Mouse (Mus musculus) fibroblast of lung, adult 2 months (primary cell): ENCODE data around the gene Coro2a.
"Not testable (repeated sequence)": the region's sequence is repeated elsewhere in the genome, so short reads cannot be mapped to it uniquely, and the experiment has no call there.

ENCODE experiments used
- DNase-seq: peaks from one replicate; pipeline ENCODE4 v3.0.0-alpha.2; 2011; ENCODE audit warnings: low read depth

Coro2a gene

DNA sequence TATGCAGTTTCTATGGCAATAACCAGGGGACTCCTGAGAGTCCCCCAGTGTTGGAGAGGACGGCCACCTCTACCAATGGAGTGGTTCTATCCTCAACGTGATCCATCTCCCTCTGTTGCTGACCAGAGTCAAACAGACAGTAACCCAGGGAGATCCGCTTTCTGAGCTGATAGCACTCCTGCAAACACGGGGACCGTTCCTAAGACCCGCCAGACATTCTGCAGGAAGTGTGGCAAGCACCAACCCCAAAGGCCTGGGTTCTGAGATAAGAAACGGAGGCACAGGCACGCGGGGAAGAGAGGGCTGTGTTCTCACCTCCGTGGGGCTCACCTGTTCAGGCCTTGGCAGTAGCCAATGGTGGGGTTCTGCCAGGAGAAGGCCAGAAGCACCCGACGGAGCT is 11.6 kb upstream of the Coro2a start:
- DNase-seq: no peak

DNA sequence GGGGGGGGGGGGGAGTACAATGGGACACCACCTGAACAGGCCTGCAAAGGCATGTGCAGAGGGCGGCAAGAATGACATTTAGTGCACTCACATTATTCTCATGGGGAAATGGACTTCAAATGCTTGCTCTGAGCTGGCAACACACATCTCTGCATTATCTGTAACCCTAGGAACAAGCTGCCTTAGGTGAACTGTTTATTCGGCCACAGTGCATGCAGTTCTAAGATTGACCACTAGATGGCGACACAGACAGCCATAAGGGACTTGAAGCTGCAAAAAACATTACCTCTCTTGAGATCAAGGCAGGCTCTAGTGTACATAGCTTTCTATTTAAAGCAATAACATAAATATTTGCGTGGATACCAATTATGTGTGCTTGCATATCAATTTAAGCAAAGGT is 9.2 kb upstream of the Coro2a start:
- DNase-seq: peak; percentile 69

DNA sequence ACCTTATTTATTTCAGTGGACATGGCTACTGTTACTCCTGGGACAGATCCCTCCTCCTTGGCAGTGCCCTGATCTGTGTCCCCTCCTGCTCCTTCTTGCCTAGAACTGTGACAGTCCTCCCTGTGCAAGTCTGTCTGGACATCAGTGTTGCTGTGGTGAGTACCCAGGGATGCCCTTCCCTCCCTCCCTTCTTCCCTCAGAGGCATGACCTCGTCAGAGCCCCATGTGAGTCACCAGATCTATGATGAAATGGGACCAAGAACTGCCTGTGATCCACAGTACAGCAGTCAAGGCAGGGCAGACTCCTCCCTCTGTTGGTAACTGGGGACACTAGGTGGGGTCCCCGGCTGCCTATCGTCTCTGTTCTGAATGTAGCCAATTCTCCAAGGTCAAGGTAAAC is 5.6 kb upstream of the Coro2a start:
- DNase-seq: peak; percentile 47

DNA sequence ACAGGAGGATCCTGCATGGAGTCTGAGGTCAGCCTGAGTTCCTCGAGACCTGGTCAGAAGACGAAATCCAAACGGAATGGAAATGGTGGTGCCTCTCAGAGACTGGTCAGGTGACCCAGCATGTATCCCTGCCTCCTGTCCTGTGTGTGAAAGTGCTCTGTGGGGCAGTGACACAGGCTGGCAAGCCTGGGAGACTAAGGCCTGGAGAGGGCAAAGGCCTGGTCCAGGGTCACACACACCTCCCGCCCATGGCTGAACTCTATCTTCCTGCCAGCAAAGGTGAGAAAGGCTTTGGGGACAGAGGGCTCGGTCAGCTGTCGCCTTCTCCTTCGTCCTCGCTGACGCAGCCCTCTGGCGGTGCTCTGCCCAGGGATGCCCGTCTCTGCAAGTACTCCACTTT is 3.4 kb upstream of the Coro2a start:
- no peak for DNase-seq

DNA sequence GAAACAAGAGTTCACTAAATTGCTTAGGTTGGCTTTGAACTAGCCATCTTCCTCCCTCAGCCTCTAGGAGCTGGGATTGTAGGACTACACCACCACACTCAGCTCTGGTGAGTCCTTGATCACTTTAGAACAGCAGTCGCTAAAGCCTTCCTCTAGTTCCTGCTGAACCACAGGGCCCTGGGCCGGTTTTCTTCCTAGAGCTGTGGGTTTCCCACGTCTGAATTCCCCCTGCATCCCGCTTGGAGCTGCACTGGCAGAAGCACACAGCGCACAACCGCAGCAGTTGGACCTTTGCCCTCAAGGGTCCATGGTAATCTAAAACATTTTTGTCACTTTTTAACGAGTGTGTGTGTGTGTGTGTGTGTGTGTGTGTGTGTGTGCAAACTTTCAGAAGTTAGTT is 702 bp upstream of the Coro2a start:
- no peak for DNase-seq

DNA sequence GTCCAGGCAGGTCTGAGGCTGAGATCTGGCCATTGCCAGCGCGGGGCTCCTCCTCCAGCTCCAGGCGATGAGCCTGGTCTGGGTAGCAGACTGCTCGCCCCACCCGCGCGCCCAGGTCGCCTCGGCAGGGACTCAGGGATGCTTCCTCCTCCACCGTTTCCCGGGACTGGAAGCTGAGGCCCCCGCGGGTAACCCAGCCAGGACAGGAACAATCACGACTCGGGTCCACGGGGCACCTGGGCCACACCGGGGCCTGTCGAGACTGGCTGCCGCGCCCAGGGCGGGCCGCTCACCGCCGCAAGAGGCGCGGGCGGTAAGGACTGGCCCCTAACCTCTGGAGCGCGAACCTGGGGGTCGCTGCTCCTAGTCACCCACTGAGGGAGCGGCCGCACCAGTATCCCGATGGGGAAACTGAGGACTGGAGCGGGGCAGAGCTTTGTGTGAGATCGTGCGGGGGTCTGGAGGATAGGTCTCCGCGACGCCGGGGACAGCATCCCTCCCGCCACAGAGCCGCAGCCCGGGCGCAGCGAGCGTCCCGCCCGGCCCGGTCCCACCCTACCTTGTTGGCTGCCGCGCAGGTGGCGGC is 651 bp downstream of the Coro2a start:
- DNase-seq: no peak

DNA sequence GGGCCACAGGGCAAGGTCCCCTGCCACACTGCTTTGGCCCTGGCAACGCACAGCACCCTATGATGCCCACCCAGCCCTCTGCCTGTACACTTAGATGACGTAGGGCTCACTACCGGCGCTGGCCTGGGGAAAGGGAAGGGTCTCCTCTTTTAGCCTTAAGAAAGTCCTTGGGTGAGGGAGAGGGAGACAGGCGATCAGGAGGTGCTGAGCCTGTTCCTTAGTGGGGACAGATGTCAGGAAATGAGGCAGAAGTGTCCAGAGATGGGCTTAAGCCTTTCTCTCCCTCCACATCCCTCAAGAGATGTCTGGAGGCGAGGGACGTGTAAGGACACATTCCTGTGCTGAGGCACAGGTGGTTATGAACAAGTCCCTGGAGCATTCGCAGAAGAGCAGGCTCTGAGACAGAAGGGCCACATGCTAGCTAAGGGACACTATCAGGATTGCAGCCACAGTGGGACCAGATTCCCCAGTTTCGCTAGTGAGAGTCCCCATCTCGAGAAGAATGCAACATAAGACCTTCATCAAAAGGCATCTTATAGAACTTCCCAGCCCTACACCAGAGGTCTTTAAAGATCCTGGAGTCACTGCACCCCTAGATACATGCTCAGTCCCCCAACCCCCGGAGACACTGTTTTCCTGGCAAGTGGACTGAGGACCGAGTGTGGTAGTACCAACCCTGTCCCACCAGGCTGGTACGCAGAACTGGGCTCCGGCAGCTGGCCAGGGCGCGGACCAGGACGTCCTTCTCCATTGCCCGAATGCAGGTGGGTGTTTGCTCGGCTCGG is 1.3 kb downstream of the Coro2a start:
- no peak for DNase-seq

DNA sequence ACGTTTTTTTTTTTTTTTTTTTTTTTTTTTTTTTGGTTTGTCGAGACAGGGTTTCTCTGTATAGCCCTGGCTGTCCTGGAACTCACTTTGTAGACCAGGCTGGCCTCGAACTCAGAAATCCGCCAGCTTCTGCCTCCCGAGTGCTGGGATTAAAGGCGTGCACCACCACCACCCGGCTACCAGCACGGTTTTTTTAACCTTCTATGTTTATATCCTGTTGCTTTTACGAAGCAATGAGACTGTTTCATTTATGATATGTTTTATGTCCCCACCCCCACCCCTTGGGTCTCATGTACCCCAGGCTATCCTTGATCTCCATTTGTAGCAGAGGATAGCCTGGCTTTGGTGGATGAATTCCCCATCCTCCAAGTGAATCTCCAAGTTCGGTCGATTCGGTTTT is 2.4 kb downstream of the Coro2a start:
- not testable (repeated sequence) for DNase-seq

DNA sequence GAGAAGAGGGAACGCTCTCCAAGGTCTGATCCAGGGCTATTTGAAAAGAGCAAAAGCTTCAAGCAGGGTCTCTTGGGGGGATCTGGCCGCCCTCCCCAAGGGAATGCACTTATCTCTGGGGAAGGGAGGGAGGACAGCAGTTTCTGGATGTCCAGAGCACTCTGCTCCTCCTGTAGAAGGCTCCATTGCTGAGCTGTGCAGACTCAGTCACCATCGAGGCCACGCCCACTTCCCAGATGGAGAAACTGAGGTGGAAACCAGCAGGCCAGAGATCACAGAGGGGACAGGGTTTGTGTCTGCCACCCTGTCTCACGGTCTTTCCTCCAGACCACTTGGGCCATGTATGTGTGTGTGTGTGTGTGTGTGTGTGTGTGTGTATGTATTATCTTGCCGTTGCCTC is 3.0 kb downstream of the Coro2a start:
- no peak for DNase-seq

DNA sequence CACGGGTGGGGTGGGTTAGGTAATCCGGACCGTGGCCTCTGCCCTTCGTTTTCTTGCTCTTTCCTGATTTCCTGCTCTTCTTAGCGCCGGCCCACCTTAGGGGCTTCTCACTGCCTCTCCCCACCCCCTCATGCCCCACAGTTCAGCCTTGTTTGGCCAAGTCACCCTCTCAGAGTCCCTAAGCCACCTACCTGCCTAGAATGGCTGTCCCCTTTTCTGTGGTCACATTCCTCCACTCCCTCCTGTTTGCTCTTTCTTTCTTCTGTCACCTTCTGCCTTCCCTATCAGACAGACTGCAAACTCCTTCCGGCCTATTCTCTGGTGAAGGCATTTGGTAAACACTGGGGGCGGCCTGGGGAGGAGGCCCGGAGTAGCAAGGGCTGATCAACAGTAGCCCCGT is 3.9 kb downstream of the Coro2a start:
- no peak for DNase-seq

DNA sequence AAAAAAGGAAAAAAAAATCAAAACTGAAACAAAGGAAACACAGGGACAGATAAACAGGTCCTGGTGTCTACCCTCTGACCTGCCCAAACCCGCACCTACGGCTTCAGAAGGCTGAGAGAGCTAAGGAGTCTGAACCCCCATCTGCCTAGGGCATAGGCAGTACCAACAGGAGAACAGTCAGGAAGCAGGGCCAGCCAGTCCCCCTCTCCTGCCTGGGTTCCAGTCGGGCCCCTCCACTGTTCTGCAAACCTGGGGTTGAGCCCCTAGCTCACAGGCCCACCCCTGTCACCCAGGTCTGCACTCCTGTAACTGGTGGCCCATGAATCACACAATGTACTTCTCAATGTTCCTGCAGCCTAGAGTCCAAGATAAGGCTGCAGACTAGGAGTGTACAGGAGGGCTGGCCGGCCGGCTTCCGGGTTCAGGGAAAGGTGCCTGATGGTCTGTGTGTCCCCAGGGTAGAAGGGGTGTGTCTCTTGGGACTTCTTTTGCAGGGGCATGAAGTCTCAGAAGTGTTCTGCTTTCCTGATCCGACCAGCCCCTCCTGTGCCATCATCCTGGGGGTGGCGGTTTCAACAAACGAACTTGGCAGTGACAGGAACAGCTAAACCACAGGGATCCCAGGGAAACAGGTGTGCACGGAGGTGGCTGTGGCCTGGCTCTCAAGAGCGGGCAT is 4.6 kb downstream of the Coro2a start:
- DNase-seq: no peak

DNA sequence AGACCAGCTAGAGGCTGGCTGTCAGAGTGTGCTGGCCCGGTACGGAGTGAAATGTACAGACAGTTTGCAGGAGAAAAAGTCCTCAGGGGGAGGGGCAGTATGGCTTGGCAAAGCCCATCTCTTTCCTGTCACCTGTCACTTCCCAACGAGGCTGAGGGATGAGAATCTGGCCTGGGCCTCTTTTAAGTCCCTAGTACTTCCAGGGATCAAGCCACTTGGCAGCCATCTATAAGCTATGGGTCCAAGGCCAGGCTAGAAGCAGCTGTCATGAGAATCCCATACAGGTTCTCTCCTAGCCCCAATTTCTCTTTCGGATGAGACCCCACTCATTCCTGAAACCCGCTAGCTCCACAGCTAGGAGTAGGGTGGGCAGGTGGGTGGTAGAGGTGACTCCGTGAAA is 5.6 kb downstream of the Coro2a start:
- DNase-seq: no peak

DNA sequence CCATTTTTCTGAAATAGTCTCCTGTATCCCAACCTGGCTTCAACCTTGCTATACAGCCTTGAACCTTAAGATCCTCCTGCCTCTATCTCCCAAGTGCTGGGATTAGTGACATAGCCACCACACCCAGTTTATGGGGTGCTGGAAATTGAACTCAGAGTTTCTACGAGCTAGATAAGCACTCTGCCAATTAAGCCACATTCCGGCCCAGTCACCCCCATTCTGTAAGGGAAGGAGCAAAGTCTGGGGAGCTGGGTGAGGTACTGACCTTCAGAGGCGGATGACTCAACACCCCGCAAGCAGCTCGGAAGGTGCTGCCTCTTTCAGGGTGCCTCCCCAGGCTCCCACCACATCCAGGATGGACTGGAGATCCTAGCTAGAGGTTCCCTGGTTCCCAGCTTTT is 7.9 kb downstream of the Coro2a start:
- no peak for DNase-seq

DNA sequence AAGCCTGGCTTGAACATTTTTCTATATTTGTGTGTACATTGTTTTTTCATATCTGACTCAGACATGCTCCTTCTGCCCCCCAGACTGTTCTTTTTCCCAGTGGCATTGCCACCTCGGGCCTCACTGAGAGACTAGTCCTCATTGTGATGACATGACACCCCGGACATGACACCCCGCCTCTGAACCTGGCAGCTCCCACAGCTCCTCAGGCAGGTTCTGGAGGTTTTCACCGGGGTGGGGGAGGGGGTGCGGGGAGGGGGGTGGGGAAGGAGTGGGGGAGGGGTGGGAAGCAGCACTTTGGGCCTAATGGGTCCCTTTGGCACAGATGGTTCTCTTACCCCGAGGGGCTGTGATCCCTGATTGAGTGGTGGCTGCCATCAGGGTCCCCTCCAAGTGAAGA is 8.5 kb downstream of the Coro2a start:
- DNase-seq: no peak

DNA sequence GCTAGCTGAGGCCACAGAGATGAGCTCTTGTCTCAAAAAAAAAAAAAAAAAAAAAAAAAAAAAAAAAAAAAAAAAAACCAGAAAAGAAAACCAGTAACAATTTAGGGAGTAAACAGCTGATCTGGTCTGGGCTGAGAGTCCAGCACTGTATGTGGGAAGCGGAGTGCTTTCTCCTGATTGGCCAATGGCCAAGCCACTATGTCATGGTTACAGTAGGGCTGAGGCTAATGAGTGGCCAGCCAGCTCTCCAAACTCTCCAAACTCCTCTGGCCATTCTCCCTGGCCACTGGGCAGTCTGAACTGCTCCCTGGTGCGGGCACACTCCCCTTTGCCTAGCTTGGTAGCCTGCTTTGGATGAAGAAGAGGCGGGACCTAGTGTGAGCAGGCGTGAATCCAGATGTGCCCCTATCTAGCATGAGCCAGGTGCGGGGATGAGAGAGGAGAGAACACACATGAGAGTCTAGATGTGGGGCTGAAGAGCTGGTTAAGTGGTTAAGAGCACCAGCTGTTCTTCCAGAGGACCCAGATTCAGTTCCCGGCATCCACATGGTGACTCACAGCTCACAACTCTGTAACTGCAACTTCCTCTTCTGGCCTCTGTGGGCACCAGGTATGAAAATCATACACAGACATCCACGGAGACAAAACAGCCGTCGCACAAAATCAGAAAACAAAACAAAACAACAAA is 10.0 kb downstream of the Coro2a start:
- DNase-seq: peak; percentile 18

DNA sequence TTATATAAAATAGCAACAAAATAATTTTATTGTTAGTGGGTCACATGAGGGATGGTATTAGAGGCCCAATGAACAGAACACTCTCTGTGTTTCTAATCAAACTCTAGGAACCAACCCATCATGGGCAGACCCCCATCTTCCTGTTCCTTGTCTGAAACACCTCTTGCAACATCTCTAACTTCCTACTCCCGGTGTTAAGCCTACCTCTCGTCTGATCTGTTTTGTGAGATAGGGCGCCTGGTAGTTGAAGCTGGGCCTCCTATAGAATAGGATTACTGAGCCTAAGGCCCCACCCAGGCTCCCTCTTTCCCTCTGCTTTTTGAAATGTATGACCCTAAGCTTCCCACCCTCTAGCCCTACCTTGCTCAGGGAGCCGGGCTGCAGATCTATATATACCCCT is 11.2 kb downstream of the Coro2a start:
- DNase-seq: no peak

DNA sequence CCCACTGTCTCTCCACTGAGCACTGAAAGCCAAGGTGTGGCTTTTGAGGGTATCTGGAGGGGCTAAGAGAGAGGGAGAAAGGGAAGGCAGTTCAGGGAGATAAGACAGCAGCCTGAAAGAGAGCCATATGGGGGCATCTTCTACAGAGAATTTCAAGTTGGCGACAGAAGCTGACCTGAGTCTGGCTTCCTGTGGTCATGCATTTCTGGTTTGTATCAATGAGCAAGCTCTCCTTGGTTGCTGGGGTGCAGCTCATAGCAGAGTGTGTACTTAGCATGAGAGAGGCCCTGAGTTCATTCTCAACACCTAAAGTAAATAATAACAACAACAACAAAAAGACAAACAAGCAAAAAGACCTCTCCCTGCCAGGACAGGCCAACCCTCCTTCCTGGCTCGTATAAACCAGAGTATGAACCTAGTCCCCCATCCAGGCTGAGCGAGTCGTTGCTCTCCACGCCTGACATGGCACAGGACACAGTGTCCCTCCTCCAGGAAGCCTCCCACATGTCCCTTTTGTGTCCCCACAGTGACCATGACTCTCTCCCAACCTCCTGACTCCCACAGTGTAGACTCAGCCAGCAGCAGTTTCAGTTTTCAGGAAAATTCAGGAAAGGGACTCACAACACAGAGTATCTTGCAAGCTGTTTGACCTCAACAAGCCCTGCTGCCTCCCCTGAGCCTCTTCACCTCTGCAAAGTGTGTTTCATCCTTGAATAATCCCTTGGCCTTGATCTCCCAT is 11.9 kb downstream of the Coro2a start:
- DNase-seq: no peak

DNA sequence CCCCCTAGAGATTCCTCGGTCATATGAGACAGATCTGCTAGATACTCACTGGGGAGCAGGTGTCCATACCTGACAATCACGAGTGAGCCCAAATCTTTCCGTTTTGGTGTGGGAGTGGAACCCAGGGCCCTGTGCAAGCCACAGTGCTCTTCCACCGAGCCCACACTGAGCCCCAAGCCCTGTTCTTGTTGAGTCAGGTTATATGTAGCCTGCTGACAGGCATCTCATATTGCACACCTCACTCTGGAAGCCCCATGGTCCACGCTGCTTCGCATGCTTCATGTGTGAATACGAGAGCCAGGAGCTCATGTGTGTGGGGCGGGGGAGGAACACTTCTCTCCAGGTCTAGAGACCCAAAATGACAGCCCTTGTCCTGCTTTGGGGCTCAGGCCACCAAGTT is 12.9 kb downstream of the Coro2a start:
- no peak for DNase-seq

DNA sequence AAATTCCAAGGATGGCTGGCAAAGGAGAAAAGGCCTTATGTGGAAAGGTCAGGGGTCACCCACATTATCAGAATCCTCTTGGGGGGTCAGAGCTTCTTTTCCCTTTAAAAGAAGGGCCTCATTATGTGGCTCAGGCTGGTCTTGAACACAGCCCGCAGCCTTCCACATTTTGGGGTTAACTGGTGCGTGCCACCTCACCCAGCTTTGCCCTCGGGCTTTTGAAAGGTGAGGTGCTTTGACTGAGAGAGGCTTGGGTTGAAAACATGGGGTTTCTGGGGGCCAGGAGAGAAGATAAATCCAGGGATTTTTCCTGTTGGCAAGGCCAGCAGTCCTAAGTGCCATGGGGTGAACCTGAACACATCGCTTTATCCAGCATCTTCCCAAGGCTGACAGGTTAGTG is 15.5 kb downstream of the Coro2a start:
- DNase-seq: no peak

DNA sequence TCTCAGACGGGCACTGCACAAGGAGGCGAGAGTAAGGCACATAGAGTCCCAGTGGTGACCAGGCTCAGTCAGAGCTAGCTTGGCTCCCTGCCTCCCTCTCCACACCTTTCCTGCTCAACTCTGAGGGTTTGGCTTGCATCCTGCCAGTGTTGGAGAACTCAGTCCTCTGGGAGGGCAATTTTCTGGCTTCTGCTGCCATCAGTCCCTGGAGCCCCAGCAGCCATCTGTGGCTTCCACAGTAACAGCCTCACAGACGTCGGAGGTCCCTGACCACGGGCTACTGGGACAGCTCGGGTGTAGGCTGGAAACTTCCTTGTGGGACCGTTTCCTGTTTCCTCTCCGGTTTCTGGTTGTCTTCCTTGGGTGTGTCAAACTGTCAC is 16.2 kb downstream of the Coro2a start:
- no peak for DNase-seq

DNA sequence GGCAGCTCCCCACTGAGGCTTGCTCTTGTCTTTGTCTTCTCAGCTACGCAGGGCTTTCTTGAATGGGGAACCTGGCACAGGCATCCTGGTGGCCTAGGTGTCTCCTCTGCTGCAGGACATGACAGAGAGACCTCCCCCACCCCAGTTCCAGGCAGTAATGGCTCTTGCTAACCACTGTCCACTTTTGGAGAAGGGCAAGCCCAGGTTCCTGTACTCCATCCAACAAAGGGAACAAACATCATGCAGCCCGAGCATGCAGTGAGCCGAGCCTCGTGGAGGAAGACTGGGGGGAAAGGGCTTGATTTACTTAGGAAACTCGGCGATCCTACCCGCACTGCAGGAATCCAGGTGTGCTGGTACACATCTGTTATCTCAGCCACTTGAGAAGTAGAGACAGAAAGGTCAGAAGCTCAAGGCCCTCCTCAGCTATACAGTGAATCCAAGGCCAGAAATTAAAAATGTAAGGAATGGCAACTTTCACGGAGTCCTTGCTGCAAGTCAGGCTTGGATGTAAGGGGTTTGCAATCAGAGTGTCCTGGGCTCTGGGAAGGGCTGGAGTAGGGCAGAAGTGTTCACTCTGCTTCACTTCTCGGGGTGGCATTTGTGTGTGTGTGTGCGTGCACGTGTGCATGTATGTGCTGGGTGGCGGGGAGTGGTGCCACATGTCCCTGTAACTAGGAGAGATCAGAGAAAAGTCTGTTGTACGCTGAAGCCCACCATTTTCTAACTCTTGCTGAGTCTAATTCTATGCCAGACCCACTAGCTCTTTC is 16.8 kb downstream of the Coro2a start:
- no peak for DNase-seq

DNA sequence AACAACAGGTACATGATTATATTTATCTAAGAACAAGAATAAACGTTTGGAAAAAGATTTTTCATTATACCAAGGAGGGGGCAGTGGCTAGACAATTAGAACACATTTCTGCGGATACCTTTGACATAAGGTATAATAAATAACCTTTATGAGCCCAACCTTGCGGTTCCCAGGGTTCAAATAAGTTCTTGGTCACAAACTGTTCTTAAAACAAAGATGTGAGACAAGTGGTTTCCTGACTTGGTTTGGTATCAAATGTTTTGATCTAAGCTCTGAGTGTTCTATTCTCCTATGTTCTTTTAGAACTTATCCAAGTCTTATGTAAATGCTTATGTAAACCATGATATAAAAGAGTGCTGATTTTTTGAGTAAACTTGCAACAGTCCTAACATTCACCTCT is 17.5 kb downstream of the Coro2a start:
- DNase-seq: not testable (repeated sequence)
